Mouse (Mus musculus): ENCODE data around the gene Dennd5b. TPM values are rescaled to one million over a fixed set of nuclear protein-coding genes. Genes with fewer than 3 reads are reported as not detected.

The Dennd5b gene
- total and polyA plus RNA-seq, 3 experiments, result 0.65 to 1.3 TPM; not detected in 1

DNA sequence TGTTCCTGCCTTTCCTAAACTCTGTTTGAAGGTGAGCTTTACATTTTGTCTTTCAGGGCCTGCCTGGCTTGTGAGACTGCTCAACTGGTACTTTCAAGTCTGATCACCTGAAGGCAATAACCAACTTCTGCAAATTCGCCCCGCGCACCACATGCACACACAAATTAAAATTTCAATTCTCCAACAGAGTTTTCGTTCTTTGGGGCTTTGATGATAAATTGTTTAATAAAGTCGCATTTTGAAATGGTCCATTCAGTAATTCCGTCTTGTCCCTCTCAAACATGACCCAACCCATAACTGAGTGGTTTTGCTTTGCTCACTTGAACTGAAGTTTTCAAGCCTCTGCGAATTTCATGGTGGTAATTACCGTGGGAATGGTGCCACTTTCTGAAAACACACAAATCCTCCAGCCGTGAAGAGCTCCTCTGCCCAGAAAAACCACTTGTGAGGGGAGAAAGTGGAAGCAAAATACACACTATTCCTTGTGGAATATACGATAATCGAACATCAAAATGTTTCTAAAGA lies 154.5 kb downstream of the Dennd5b start:
- peaks cover 37% of the 10 kb centered on the region for H3K79me2 ChIP-seq (ENCODE audit: control insufficient read depth, insufficient read depth, low read length, poor library complexity)
- peak overlapping the region; percentile 16 for H3K9ac ChIP-seq (ENCODE audit: control insufficient read depth, low read depth, low read length, poor library complexity, severe bottlenecking)
- DNase-seq (ENCODE audit: low read depth, low spot score), result no peak
- 0 out of 2 replicates have a peak, but pooled peaks have one; percentile 6 for TF ChIP-seq SIN3A (IDR thresholded peaks at IDR 0.05; ENCODE audit: low read length)
- TF ChIP-seq USF1 (IDR thresholded peaks at IDR 0.05; ENCODE audit: low read depth, low read length), result no peak
- no peak for TF ChIP-seq KAT2A (conservative IDR thresholded peaks at IDR 0.05; ENCODE audit: low read depth, low read length)
- TF ChIP-seq ZNF384 (IDR thresholded peaks at IDR 0.05; ENCODE audit: low read depth, low read length), result no peak
- H3K4me1 ChIP-seq (ENCODE audit: control insufficient read depth in 1 of 2, insufficient read depth in 2 of 2, low read length in 2 of 2), result peaks cover 2 to 16% of the 10 kb centered on the region in 2 experiments; a peak in 2 of 4 replicates
- H3K27ac ChIP-seq (ENCODE audit: control insufficient read depth, low read depth, low read length), result no peak overlapping the region
- H3K27me3 ChIP-seq (ENCODE audit: control insufficient read depth in 1 of 2, insufficient read depth in 2 of 2, low read length in 2 of 2), result 0 out of 4 replicates have a peak, but pooled peaks cover 0 to 1% of the 10 kb centered on the region in 2 experiments
- peaks cover 3 to 17% of the 10 kb centered on the region in 2 experiments; a peak in 3 of 4 replicates for H3K36me3 ChIP-seq (ENCODE audit: control insufficient read depth in 1 of 2, insufficient read depth in 2 of 2, low read length in 2 of 2)
- peak overlapping the region; percentile 49 to 60 for H3K4me3 ChIP-seq (ENCODE audit: control insufficient read depth in 1 of 2, insufficient read depth in 1 of 2, low read depth in 2 of 2, low read length in 2 of 2)
- no peaks in the 10 kb centered on the region for H3K9me3 ChIP-seq (replicated peaks; ENCODE audit: insufficient read depth, low read length)

GRCm38 (mm10) chr6:148946409-148946742 lies 155.1 kb downstream of the Dennd5b start, which contains the start of gene Sinhcaf:
Gene Sinhcaf (minus strand): TSS chr6:148946467.
- DNase-seq (ENCODE audit: low read depth, low spot score), result peak; percentile 98
- 0 out of 4 replicates have a peak, but pooled peaks cover 0 to 1% of the 10 kb centered on the region in 2 experiments for H3K27me3 ChIP-seq (ENCODE audit: control insufficient read depth in 1 of 2, insufficient read depth in 2 of 2, low read length in 2 of 2)
- H3K9ac ChIP-seq (ENCODE audit: control insufficient read depth, low read depth, low read length, poor library complexity, severe bottlenecking), result peak within 1 kb of the TSS; percentile 84
- H3K36me3 ChIP-seq (ENCODE audit: control insufficient read depth in 1 of 2, insufficient read depth in 2 of 2, low read length in 2 of 2), result peaks cover 3 to 18% of the 10 kb centered on the region in 2 experiments; a peak in 3 of 4 replicates
- H3K9me3 ChIP-seq (replicated peaks; ENCODE audit: insufficient read depth, low read length), result no peaks in the 10 kb centered on the region
- peak within 1 kb of the TSS; percentile 79 for H3K27ac ChIP-seq (ENCODE audit: control insufficient read depth, low read depth, low read length)
- peaks cover 42% of the 10 kb centered on the region for H3K79me2 ChIP-seq (ENCODE audit: control insufficient read depth, insufficient read depth, low read length, poor library complexity)
- no peak for TF ChIP-seq HCFC1 (IDR thresholded peaks at IDR 0.05; ENCODE audit: low read depth, low read length)
- no peak for TF ChIP-seq RCOR1 (IDR thresholded peaks at IDR 0.05; ENCODE audit: low read depth, low read length)
- no peak for TF ChIP-seq JUND (IDR thresholded peaks at IDR 0.05; ENCODE audit: low read depth, low read length)
- TF ChIP-seq MAFK (IDR thresholded peaks at IDR 0.05; ENCODE audit: borderline replicate concordance, low read depth, low read length), result no peak
- TF ChIP-seq NRF1 (IDR thresholded peaks at IDR 0.05; ENCODE audit: insufficient read depth, low read depth, low read length, poor library complexity, severe bottlenecking), result peak; percentile 79
- no peak for TF ChIP-seq BHLHE40 (IDR thresholded peaks at IDR 0.05; ENCODE audit: borderline replicate concordance, low read depth, low read length)
- TF ChIP-seq KAT2A (conservative IDR thresholded peaks at IDR 0.05; ENCODE audit: low read depth, low read length), result no peak
- no peak for TF ChIP-seq MEF2A (IDR thresholded peaks at IDR 0.05; ENCODE audit: extremely low read depth, insufficient replicate concordance, low read depth, low read length, poor library complexity, severe bottlenecking)
- no peak for TF ChIP-seq MAZ (IDR thresholded peaks at IDR 0.05; ENCODE audit: low read depth, low read length)
- TF ChIP-seq USF1 (IDR thresholded peaks at IDR 0.05; ENCODE audit: low read depth, low read length), result no peak
- TF ChIP-seq ZNF384 (IDR thresholded peaks at IDR 0.05; ENCODE audit: low read depth, low read length), result no peak
- no peak for TF ChIP-seq CTCF (IDR thresholded peaks at IDR 0.05 in 2 of 3, conservative IDR thresholded peaks at IDR 0.05 in 1 of 3; ENCODE audit: control insufficient read depth in 1 of 3, insufficient read depth in 1 of 3, low read depth in 2 of 3, low read length in 3 of 3, poor library complexity in 1 of 3, severe bottlenecking in 1 of 3)
- no peak for TF ChIP-seq ZKSCAN1 (IDR thresholded peaks at IDR 0.05; ENCODE audit: low read depth, low read length)
- peak in 1 of 2 experiments; percentile 69; a peak in 2 of 4 replicates for TF ChIP-seq POLR2A (IDR thresholded peaks at IDR 0.05; ENCODE audit: control insufficient read depth in 1 of 2, insufficient read depth in 1 of 2, low read depth in 1 of 2, low read length in 2 of 2, poor library complexity in 1 of 2)
- peak; percentile 59 for TF ChIP-seq NELFE (IDR thresholded peaks at IDR 0.05; ENCODE audit: low read depth, low read length)
- no peak for TF ChIP-seq E2F4 (IDR thresholded peaks at IDR 0.05; ENCODE audit: borderline replicate concordance, low read depth, low read length)
- TF ChIP-seq UBTF (IDR thresholded peaks at IDR 0.05; ENCODE audit: borderline replicate concordance, insufficient read depth, low read depth, low read length), result no peak
- TF ChIP-seq CHD2 (IDR thresholded peaks at IDR 0.05; ENCODE audit: low read length), result no peak
- no peak for TF ChIP-seq GATA1 (IDR thresholded peaks at IDR 0.05; ENCODE audit: low read depth, low read length)
- no peak for TF ChIP-seq TCF12 (IDR thresholded peaks at IDR 0.05; ENCODE audit: low read depth, low read length)
- TF ChIP-seq ZMIZ1 (IDR thresholded peaks at IDR 0.05; ENCODE audit: low read depth, low read length), result no peak
- TF ChIP-seq SMC3 (IDR thresholded peaks at IDR 0.05; ENCODE audit: low read depth, low read length), result no peak
- TF ChIP-seq MXI1 (IDR thresholded peaks at IDR 0.05; ENCODE audit: low read depth, low read length), result peak; percentile 13; the same call in 1 of the 2 replicates
- TF ChIP-seq GABPA (IDR thresholded peaks at IDR 0.05; ENCODE audit: low read depth, low read length), result no peak
- TF ChIP-seq SIN3A (IDR thresholded peaks at IDR 0.05; ENCODE audit: low read length), result peak; percentile 61; the same call in 1 of the 2 replicates
- TF ChIP-seq TAL1 (IDR thresholded peaks at IDR 0.05; ENCODE audit: low read length), result no peak
- H3K4me1 ChIP-seq (ENCODE audit: control insufficient read depth in 1 of 2, insufficient read depth in 2 of 2, low read length in 2 of 2), result peaks cover 2 to 16% of the 10 kb centered on the region in 2 experiments; a peak in 2 of 4 replicates
- peak within 1 kb of the TSS; percentile 80 to 88 for H3K4me3 ChIP-seq (ENCODE audit: control insufficient read depth in 1 of 2, insufficient read depth in 1 of 2, low read depth in 2 of 2, low read length in 2 of 2)

All from MEL (cell line).